ENCODE assay signal across 27 mouse cellular contexts in genomic region chr2:127461351-127461750, GRCm38 (mm10). TPM values are rescaled to one million over a fixed set of nuclear protein-coding genes. Genes with fewer than 3 reads are reported as not detected.
DNase-seq lines count a peak whose midpoint lies in the region; ATAC-seq and TF ChIP-seq lines count a peak whose summit lies in the region.
"Had no signal": no experiment of that assay in that cellular context is flagged by ENCODE, and none has a peak within 500 bp of the region (broad histone marks: within the 10 kb centered on the region; RNA-seq: fewer than 3 reads in every experiment).

No protein-coding gene starts in this region.

- DNase-seq in lung, postnatal 0 days (ENCODE audit: low spot score): no peak
- DNase-seq in lung, postnatal 14 days: no peak
- DNase-seq in NIH3T3 (ENCODE audit: low read depth): peak; percentile 51
- DNase-seq in gastrocnemius, adult 2 months: no peak
- no peak for DNase-seq in kidney, postnatal 36 days
- DNase-seq: adrenal gland, adult 2 months; adrenal gland, postnatal 10 days; adrenal gland, postnatal 25 days; B cell, adult 2 months; cerebellum, adult 11 months; cerebellum, adult 18-20 months; cerebellum, adult 8-10 months; cerebellum, adult 9-11 months; cerebellum, postnatal 14 days; cerebellum, postnatal 36 days; embryo, embryonic 11 days had no signal

- H3K9me3 ChIP-seq in lung, postnatal 0 days (ENCODE audit: low read length): no peaks in the 10 kb centered on the region
- H3K9me3 ChIP-seq: embryonic facial prominence, embryonic 13.5 days; embryonic facial prominence, embryonic 15.5 days; forebrain, embryonic 10.5 days; forebrain, embryonic 12.5 days had no signal

- H3K36me3 ChIP-seq in lung, postnatal 0 days (ENCODE audit: insufficient read depth, low read length): no peaks in the 10 kb centered on the region
- H3K36me3 ChIP-seq: embryonic facial prominence, embryonic 13.5 days; embryonic facial prominence, embryonic 15.5 days; forebrain, embryonic 10.5 days; forebrain, embryonic 12.5 days had no signal

- H3K4me2 ChIP-seq in lung, postnatal 0 days (replicated peaks; ENCODE audit: low read depth, low read length): no peak overlapping the region
- H3K4me2 ChIP-seq: embryonic facial prominence, embryonic 13.5 days; embryonic facial prominence, embryonic 15.5 days; forebrain, embryonic 12.5 days had no signal

- no peak overlapping the region for H3K4me3 ChIP-seq in lung, postnatal 0 days (ENCODE audit: low read depth, low read length)
- no peak overlapping the region for H3K4me3 ChIP-seq in gastrocnemius, adult 2 months
- H3K4me3 ChIP-seq: embryonic facial prominence, embryonic 13.5 days; embryonic facial prominence, embryonic 15.5 days; erythroblast, embryonic 14.5 days; forebrain, embryonic 10.5 days; forebrain, embryonic 12.5 days had no signal

- intact Hi-C loops in gastrocnemius, adult 2 months (cut with DNase I): no loop called here

- H3K27ac ChIP-seq in lung, postnatal 0 days (ENCODE audit: low read length): no peak overlapping the region
- no peak overlapping the region for H3K27ac ChIP-seq in gastrocnemius, adult 2 months
- H3K27ac ChIP-seq: embryonic facial prominence, embryonic 13.5 days; embryonic facial prominence, embryonic 15.5 days; forebrain, embryonic 10.5 days; forebrain, embryonic 12.5 days had no signal

- peak; percentile 19 for ATAC-seq in lung, postnatal 0 days
- ATAC-seq: CD4-positive, CD25-positive, alpha-beta regulatory T cell, adult 4 months; forebrain, embryonic 14.5 days; forebrain, embryonic 16.5 days had no signal

- no peak overlapping the region for H3K9ac ChIP-seq in lung, postnatal 0 days (replicated peaks; ENCODE audit: low read depth)
- H3K9ac ChIP-seq: embryonic facial prominence, embryonic 13.5 days; embryonic facial prominence, embryonic 15.5 days; forebrain, embryonic 12.5 days had no signal

- H3K4me1 ChIP-seq in lung, postnatal 0 days (ENCODE audit: insufficient read depth, low read depth, low read length): no peaks in the 10 kb centered on the region
- H3K4me1 ChIP-seq: embryonic facial prominence, embryonic 13.5 days; embryonic facial prominence, embryonic 15.5 days; forebrain, embryonic 10.5 days; forebrain, embryonic 12.5 days had no signal

- H3K27me3 ChIP-seq in lung, postnatal 0 days (replicated peaks; ENCODE audit: insufficient read depth, low read length): no peaks in the 10 kb centered on the region
- H3K27me3 ChIP-seq: embryonic facial prominence, embryonic 13.5 days had no signal

- no peak for TF ChIP-seq EP300 in lung, postnatal 0 days (IDR thresholded peaks at IDR 0.05)

- TF ChIP-seq CTCF in lung, postnatal 0 days (IDR thresholded peaks at IDR 0.05): no peak
- TF ChIP-seq CTCF in gastrocnemius, adult 2 months (IDR thresholded peaks at IDR 0.05): no peak

- WGBS in lung, postnatal 0 days: 41% methylated on average over 9 of the region's 9 CpGs

RNA-seq across cellular contexts. Expression of gene Fahd2a, which starts 17.0 kb away (rescaled TPM):
- polyA plus RNA-seq in lung, postnatal 0 days (2015; fragmentation: Nextera tagmentation; extraction: Ambion mirVana): 17.0 and 20.0 TPM in 2 replicates
- 10 to 100 TPM; 18.8 to 26.9 TPM for total RNA-seq in gastrocnemius, adult 2 months (2021)

RNA-seq across cellular contexts. Expression of gene Gpat2, which starts 36.4 kb away (rescaled TPM):
- polyA plus RNA-seq in lung, postnatal 0 days (2015; fragmentation: Nextera tagmentation; extraction: Ambion mirVana): 0.21 and 0.23 TPM in 2 replicates
- total RNA-seq in gastrocnemius, adult 2 months (2021): not detected
- total RNA-seq: common myeloid progenitor, adult 5-6 weeks; MEL had no signal
- polyA plus RNA-seq: embryonic facial prominence, embryonic 11.5 days; forebrain, embryonic 14.5 days had no signal
